Mouse (Mus musculus) ES-Bruce4 (cell line): ENCODE measurements at regions not wholly inside any gene's neighbourhood (a gene's known extent, or its start where the extent isn't known, plus 50 kb on each side); places are given as distances from the start of the nearest gene placed in this dataset.

Source experiments
- H3K27ac ChIP-seq: 2 replicates; pipeline ENCODE4 v1.5.1; 2012; ENCODE audit warnings: low read length, inconsistent platforms; ENCODE audit not compliant: insufficient read depth
- H3K27me3 ChIP-seq: 2 replicates; pipeline ENCODE4 v1.6.1; 2012; ENCODE audit warnings: mild to moderate bottlenecking, low read length, inconsistent platforms; ENCODE audit not compliant: control insufficient read depth, poor library complexity, insufficient read depth, severe bottlenecking
- H3K36me3 ChIP-seq: 2 replicates; pipeline ENCODE4 v1.6.1; 2012; ENCODE audit warnings: inconsistent platforms, mild to moderate bottlenecking, low read length, moderate library complexity; ENCODE audit not compliant: control insufficient read depth, poor library complexity, insufficient read depth, severe bottlenecking
- H3K4me1 ChIP-seq: one replicate; pipeline ENCODE4 v1.8.1; 2011; ENCODE audit warnings: low read length; ENCODE audit not compliant: control insufficient read depth, insufficient read depth
- H3K4me3 ChIP-seq: 2 replicates; pipeline ENCODE4 v1.5.1; 2011; ENCODE audit warnings: low read depth, mild to moderate bottlenecking, low read length
- H3K9ac ChIP-seq: 2 replicates; pipeline ENCODE4 v1.6.1; 2012; ENCODE audit warnings: low read depth, mild to moderate bottlenecking, inconsistent platforms; ENCODE audit not compliant: poor library complexity, severe bottlenecking
- H3K9me3 ChIP-seq: replicated peaks from 2 replicates; pipeline ENCODE4 v1.6.1; 2012; ENCODE audit warnings: mild to moderate bottlenecking, low read length, inconsistent platforms; ENCODE audit not compliant: control insufficient read depth, poor library complexity, insufficient read depth, severe bottlenecking
- CTCF ChIP-seq: IDR thresholded peaks from one replicate; pipeline ENCODE4 v1.8.1; 2011; ENCODE audit warnings: low read depth, low read length
- EP300 ChIP-seq: IDR thresholded peaks from 2 replicates; pipeline ENCODE4 v1.6.1; 2011; ENCODE audit warnings: low read depth, low read length; ENCODE audit not compliant: insufficient read depth
- POLR2A ChIP-seq: IDR thresholded peaks from one replicate; pipeline ENCODE4 v1.8.1; 2011; ENCODE audit warnings: low read length; ENCODE audit not compliant: insufficient read depth

- no peaks in the 10 kb centered on the region for H3K9me3 ChIP-seq
- no peak overlapping the region for H3K27ac ChIP-seq
- TF ChIP-seq EP300: no peak
- TF ChIP-seq POLR2A: no peak
- TF ChIP-seq CTCF: no peak
- H3K27me3 ChIP-seq: no peaks in the 10 kb centered on the region
- H3K36me3 ChIP-seq: no peaks in the 10 kb centered on the region
- H3K9ac ChIP-seq: no peak overlapping the region
- H3K4me3 ChIP-seq: no peak overlapping the region
- no peaks in the 10 kb centered on the region for H3K4me1 ChIP-seq
Measured at GRCm38 (mm10) chr2:124933876-124934275, 134.0 kb upstream of the Slc24a5 start.

- Histone ChIP-seq H3K4me3 (no peak overlapping the region), H3K27ac (no peak overlapping the region), H3K9me3 (no peaks in the 10 kb centered on the region), H3K36me3 (no peaks in the 10 kb centered on the region), H3K27me3 (no peaks in the 10 kb centered on the region; the same call in 1 of the 2 replicates), H3K4me1 (peaks cover 2% of the 10 kb centered on the region), H3K9ac (no peak overlapping the region)
- TF ChIP-seq EP300 (no peak), POLR2A (no peak), CTCF (no peak)
Measured at GRCm38 (mm10) chr2:124948263-124948781, 119.6 kb upstream of the Slc24a5 start.

DNA sequence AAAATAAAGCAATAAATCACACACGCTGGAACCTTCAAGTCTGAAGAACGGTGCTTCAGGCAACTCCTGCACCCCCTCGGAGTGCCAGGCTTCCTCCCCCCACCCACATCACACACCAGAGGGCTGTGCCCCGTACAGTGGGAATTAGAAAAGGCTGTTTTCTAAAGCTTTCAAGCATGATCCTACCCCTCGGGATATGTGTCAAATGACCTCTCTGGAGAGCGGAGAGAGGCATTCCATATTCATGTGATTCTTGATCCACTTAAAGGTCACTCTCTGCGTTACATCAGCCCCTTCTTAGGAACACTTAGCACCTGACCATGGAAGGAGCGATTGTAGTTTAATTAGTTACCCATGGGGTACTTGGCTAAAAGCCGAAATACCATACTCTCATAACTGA, 119.1 kb upstream of the Slc24a5 start:
- peaks cover 2% of the 10 kb centered on the region for H3K4me1 ChIP-seq
- H3K9me3 ChIP-seq: no peaks in the 10 kb centered on the region
- no peaks in the 10 kb centered on the region for H3K36me3 ChIP-seq
- H3K27me3 ChIP-seq: no peaks in the 10 kb centered on the region; the same call in 1 of the 2 replicates
- H3K4me3 ChIP-seq: no peak overlapping the region
- TF ChIP-seq EP300 (no peak), CTCF (no peak), POLR2A (no peak)
- no peak overlapping the region for H3K9ac ChIP-seq
- H3K27ac ChIP-seq: no peak overlapping the region

GRCm38 (mm10) chr2:124952212-124952611, 115.7 kb upstream of the Slc24a5 start:
- Histone ChIP-seq H3K4me3 (no peak overlapping the region), H3K9ac (no peak overlapping the region), H3K27ac (no peak overlapping the region), H3K4me1 (peaks cover 2% of the 10 kb centered on the region), H3K27me3 (no peaks in the 10 kb centered on the region; the same call in 1 of the 2 replicates), H3K36me3 (no peaks in the 10 kb centered on the region), H3K9me3 (no peaks in the 10 kb centered on the region)
- TF ChIP-seq POLR2A (no peak), CTCF (no peak)

DNA sequence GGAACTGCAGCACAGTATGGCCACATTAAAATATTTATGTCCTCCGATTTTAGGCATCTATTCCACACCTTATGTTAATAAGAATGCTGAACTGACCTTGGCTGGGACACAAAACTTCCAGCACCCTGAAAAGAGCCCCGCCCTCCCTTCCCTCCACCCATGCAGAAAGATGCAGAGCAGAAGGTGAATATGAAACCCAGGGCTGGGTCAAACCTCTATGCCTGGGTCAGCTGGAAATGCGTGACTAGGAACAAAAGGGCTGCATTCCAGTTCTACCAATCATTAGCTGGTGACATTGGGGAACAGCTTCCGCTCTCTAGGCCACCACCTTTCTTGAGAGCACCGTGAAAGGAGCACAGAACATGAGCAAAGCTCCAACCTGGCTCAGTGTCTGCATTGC, 114.9 kb upstream of the Slc24a5 start:
- H3K36me3 ChIP-seq: no peaks in the 10 kb centered on the region
- H3K9ac ChIP-seq: no peak overlapping the region
- no peaks in the 10 kb centered on the region; the same call in 1 of the 2 replicates for H3K27me3 ChIP-seq
- no peak for TF ChIP-seq CTCF
- TF ChIP-seq EP300: 0 out of 2 replicates have a peak, but pooled peaks have one; percentile 15
- H3K9me3 ChIP-seq: no peaks in the 10 kb centered on the region
- H3K27ac ChIP-seq: no peak overlapping the region
- H3K4me1 ChIP-seq: peaks cover 2% of the 10 kb centered on the region
- no peak overlapping the region for H3K4me3 ChIP-seq

- Histone ChIP-seq H3K4me1 (peaks cover 2% of the 10 kb centered on the region), H3K36me3 (no peaks in the 10 kb centered on the region), H3K9ac (no peak overlapping the region), H3K27me3 (no peaks in the 10 kb centered on the region; the same call in 1 of the 2 replicates), H3K4me3 (no peak overlapping the region), H3K9me3 (no peaks in the 10 kb centered on the region), H3K27ac (no peak overlapping the region)
- no peak for TF ChIP-seq EP300
- no peak for TF ChIP-seq CTCF
- TF ChIP-seq POLR2A: no peak
Measured at GRCm38 (mm10) chr2:124955843-124956242, 112.1 kb upstream of the Slc24a5 start.
